Mouse (Mus musculus) C2C12 (cell line): ENCODE results near the gene Nav2.

Source experiments
- CTCF ChIP-seq: IDR thresholded peaks from one replicate; pipeline ENCODE4 v1.5.1; 2011; ENCODE audit not compliant: control insufficient read depth, insufficient read depth, insufficient read length
- FOSL1 ChIP-seq: IDR thresholded peaks from one replicate; pipeline ENCODE4 v1.8.0; 2011; ENCODE audit warnings: mild to moderate bottlenecking, low read length; ENCODE audit not compliant: poor library complexity, insufficient read depth, severe bottlenecking
- MAX ChIP-seq: IDR thresholded peaks from one replicate; pipeline ENCODE4 v1.6.1; 2011; ENCODE audit warnings: mild to moderate bottlenecking, control low read depth
- MYOD1 ChIP-seq: IDR thresholded peaks from one replicate; pipeline ENCODE4 v1.6.1; 2011; ENCODE audit warnings: low read depth; ENCODE audit not compliant: control insufficient read depth, insufficient read length
- USF1 ChIP-seq: IDR thresholded peaks from one replicate; pipeline ENCODE4 v1.6.1; 2011; ENCODE audit warnings: low read depth, mild to moderate bottlenecking, control low read depth, moderate library complexity

DNA sequence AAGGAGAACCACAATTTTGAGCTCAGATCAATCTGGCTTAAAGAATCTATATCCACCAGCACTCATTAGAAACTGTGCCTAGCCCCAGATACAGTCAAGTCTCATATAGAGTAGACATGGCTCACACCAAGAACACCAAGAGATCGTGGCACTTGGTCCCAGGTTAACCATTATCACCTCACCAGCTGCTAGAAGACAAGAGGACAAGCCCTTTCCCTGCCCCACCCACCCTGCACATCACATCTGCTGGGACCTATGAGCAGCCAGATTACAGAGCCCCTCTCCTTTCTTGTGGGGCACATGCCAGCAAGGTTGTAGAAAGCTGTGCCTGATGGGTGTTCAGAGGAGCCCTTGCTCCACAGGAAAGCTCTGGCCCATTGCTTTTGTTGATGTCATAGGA, 411.5 kb downstream of the Nav2 start:
- TF ChIP-seq CTCF: no peak
- TF ChIP-seq MAX: no peak
- TF ChIP-seq USF1: no peak
- TF ChIP-seq FOSL1: no peak
- no peak for TF ChIP-seq MYOD1
